Mouse (Mus musculus) kidney, postnatal 4 days (tissue): Measurements from ENCODE around the gene Cbx1.
A peak's percentile ranks its signal among the peaks of the same experiment; 100 is the strongest.

Experiments used
- DNase-seq, 2 experiments: peaks; one replicate each; pipeline ENCODE4 v3.0.0; 2021; ENCODE audit warnings: mixed read lengths in 2 of 2

The Cbx1 gene

DNA sequence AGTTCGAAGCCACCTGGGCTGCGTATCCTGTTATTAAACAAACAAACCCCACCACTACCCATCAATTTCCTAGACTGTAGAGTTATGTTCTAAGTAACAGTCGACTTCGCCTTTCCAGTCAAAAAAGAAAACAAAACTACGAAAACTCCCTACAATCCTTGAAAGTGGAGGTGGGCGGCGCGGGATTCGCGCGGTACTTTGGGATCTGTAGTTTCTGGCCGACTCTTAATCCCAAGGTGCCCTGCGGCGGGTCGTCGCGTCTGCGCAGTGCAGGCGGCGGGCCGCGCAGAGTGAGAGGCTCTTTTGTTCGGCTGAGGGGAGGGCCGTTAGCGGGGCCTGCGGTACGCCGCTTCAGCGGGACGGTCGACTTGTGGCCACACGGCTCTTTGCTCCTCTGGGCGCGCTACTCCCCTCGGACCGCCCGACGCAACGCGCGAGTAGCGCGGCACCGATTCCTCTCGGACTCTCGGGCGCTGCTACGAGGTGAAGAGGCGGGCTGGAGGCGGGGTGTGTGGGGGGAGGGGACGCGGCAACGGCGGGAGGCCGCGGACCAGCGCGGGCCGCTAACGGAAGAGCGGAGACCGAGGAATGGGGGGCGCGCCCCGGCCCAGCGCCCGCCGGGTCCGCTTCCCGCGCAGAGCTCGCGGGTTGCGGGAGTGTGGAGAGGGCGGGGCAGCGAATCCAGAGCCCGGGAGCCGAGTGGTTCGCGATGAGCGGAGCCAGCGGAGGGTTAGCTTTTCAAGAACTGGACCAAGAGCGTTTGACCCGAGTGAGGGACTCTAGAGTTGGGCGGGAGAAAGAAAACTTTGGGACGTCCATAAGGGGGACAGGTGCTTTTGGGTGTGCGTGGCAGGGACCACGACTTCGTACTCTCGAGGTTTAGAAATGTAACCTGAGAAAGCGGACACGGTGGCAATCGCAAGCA, at the start of gene Cbx1:
Cbx1 (plus strand) TSS at position 257 of the 925 bp plus-strand sequence.
- DNase-seq, result peak; percentile 93 to 96

- DNase-seq, result no peak
These were observed 48.1 kb upstream of the Cbx1 start for GRCm38 (mm10) chr11:96740796-96741195.

DNA sequence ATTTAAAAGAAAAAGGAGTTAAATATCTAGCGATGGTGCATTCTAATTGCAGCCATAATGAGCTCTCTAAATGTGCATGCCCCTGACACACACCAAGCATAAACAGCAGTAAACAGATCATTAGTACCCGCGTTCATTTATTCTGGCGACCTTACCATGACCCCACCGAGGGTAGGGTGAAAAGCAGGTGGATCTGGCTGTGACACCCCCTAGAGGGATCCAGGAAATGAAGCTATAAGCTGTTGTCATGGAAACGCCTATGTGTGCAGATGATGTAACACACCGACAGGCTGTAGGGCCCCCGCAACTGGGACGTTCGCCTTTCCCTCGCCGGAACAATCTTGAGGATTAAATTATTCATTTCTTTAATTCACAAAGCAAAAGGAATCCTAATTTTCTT, 46.9 kb upstream of the Cbx1 start:
- DNase-seq, result no peak

GRCm38 (mm10) chr11:96743000-96743399, 45.9 kb upstream of the Cbx1 start:
- no peak for DNase-seq

DNA sequence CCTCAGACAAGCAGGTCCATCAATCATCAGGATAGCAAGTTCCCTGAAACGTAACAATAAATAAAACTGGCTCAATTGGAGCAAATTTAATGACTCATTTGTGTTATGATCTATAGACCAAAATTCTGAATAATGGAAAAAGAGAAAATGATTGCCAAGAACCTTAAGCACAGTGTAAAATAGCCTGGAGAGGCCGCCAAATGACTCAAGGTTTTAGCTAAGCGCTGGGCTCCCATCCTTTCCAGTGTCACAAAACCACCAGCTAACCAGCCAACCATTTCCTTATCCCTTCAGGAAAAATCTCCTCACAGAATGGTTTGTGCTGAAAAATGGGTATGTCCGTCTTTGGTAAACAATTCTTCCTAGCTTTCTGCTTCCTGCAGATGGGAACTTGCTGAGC, 45.0 kb upstream of the Cbx1 start:
- no peak for DNase-seq

- DNase-seq, result no peak
These were observed 42.3 kb upstream of the Cbx1 start for GRCm38 (mm10) chr11:96746648-96747047.

GRCm38 (mm10) chr11:96747555-96747954, 41.4 kb upstream of the Cbx1 start:
- DNase-seq, result no peak

DNA sequence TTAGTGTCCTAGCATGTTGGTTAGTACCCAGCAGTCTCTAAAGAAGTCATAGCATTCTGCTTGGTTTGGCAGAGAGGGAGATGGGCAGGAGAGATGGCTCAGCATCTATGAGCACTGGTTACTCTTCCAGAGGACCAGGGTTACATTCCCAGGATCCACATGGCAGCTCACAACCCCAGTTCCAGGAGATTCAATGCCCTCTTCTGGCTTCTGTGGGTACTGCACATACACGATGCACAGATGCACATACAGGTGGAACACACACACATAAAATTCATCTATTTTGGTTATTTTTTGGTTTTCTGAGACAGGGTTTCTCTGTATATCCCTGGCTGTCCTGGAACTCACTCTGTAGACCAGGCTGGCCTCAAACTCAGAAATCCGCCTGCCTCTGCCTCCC, 33.6 kb upstream of the Cbx1 start:
- no peak for DNase-seq

- no peak for DNase-seq
These were observed 31.5 kb upstream of the Cbx1 start for GRCm38 (mm10) chr11:96757421-96757820.

GRCm38 (mm10) chr11:96758402-96758801, 30.5 kb upstream of the Cbx1 start:
- DNase-seq, result no peak

DNA sequence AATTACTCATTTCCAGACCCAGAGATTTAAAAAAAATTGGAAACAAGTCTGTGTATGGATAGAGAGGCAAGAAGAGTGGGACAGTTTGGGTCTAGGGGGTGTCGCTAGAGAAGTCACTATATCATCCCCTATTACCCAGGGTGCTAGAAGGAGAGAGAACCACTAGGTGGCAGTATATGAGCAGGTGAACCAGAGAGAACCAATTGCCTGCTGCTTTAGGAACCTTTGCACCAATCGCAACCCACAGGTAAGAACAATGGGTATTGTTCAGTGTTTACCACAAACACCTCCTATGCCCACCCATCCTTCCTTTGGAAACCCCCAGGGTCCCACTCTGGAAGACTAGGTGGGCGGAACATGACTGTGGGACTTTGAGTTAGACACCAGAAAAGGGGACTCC, 28.9 kb upstream of the Cbx1 start:
- no peak for DNase-seq

DNA sequence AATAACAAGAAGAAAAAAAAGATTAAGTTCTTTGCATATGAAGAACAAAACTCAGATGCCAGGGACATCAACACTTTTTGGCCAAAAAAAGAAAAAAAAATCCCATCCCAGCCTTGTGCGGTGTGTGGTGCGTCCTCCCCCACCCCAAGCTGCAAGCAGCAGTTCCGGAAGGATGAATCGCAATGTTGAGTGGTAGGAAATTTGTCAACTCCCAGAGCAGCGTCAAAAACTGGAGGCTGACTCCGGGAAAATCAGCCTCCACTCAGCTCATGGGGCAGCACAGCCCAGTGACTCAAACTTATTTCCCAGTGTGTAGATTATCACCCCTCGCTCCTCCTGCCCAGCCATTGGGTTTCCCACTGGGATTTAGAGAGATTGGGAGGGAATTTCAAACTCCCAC, 26.9 kb upstream of the Cbx1 start:
- DNase-seq, result no peak

DNA sequence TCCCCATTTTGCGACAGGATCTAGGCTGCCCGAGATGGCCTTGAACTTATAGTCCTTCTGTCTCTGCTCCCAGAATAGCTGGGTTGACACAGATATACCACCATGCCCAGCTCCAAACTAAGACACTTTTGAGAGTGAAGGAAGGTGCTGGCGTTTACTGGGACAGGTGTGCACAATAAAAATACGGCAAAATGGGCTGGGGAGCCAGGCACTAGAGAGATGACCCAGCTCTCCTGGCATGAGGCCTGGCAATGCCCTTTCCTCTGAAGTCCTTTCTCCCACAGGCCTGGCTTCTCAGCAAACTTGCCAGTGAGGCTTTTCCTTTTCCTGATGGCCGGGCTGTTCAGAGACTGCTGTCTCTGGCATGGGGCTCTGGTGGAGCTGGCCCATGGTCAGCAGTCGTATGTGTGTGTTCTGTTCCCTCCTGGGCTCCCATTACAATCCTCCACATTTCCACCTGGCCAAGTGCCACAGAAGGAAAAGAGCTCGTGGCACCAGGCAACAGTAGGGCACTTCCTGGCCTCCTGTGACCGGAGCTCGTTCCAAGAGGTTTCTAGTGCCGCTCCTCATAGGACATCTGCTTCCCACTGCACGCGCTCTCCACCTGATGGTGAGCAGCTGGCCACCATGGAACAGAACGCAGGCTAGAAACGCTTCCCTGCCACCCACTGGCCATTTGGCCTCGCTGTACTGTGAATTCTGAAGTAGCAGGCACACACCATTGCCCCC, 26.0 kb upstream of the Cbx1 start:
- DNase-seq, result peak in 1 of 2 experiments; percentile 26

DNA sequence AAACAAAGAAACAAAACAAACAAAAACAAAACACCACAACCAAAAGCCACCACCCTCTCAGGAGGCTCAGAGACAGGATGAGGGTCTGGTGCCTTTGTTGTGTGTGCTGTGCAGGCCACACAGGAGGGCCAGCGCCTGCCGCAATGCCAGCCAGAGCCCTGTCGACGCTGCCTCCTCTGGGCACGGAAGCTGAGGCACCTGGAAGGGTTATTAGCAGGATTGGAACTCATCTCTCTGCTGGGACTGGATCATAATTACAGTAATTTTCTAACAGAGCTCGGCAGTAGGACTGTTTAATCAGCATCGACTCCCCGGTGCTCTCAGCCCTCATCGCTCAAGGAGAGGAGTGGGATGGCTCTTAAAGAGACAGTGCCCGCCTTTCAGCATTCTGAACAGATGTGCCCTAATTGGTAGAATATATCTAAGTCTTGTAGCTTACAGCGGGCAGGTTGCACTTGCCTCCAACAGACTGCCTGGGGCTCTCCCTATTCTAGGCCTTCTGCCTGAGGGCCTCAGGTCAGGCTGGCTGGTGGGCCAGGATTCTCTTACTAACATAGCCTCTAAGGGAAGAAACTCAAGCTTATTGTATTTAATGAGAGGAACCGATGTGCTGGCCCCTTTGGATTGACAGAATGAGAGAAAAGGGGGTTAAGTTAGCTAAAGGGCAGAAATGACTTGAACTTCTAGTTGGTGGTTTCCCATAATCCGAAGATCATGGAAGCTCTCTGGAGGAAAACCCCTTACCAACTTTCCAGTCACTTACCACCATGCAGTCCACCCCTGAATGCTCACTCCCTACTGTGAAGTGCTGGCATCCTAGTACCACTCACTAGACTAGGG, 24.2 kb upstream of the Cbx1 start:
- no peak for DNase-seq

DNA sequence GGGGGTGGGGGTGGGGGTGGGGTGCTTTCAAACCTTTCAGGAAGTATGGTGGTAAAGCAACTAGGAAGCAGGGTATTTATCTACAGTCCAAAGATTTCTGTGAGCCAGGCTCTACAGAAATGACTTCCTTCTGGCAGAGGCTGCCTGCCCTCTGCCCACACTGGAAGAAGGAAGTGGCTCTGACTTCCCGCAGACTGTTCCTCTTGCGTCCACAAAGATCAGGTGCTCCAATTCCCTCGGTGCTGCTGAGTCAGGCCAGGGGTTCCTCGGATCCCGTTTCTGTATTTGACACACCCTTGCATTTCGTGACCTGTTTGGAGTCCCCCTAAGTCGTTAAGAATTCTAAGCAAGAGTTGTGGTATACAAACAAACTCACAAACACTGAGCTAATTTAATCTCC, 23.3 kb upstream of the Cbx1 start:
- no peak for DNase-seq

- DNase-seq, result no peak
These were observed 22.4 kb upstream of the Cbx1 start for GRCm38 (mm10) chr11:96766555-96766954.

GRCm38 (mm10) chr11:96767096-96767495, 21.8 kb upstream of the Cbx1 start:
- DNase-seq, result no peak

DNA sequence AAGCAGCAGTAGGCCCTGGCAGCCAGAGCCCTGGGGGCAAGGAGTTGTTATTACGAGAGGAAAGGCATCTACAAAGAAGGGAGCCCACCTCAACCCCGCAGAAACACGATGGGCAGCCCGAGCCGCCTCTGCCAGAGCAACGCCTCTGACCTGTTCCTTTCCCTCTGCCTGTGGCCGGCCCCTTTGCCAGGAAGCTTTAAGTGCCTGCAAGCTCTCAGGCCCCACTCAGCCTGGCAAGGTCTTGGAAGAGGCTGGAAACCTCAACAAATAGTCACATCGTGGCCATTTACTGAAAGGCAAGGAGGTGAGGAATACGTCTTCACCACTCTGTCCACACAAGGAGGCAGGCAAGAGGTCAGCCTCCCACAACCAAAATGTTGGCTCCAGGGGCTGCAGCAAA, 20.7 kb upstream of the Cbx1 start:
- no peak for DNase-seq

DNA sequence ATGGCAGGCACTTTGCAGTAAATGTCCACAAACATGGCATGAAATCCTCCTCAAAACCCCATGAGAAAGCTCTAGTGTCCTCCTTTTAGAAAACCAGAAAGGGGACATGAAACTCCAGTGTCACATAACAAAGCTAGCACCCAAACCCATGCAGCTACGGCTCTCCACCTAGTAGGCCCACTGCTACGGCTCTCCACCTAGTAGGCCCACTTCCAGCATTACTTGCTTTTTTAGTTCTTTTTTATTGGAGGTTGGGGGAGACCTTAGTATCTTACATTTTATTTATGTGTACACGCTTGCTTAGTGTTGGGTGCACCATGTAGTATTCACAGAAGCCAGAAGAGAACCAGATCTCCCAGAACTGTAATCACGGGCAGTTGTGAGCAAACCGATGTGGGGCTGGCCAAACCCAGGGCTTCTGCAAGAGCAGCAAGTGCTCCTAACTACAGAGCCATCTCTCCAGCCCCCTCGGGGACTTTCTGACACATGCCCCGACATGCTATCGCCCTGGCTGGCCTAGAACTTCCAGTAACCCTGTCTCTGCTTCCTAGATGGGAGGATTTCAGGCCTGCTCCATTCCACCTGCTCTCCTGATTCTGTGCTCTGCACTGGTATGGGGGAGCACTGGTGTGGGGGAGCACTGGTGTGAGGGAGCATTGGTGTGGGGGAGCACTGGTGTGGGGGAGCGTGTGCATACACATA, 17.5 kb upstream of the Cbx1 start:
- no peak for DNase-seq

DNA sequence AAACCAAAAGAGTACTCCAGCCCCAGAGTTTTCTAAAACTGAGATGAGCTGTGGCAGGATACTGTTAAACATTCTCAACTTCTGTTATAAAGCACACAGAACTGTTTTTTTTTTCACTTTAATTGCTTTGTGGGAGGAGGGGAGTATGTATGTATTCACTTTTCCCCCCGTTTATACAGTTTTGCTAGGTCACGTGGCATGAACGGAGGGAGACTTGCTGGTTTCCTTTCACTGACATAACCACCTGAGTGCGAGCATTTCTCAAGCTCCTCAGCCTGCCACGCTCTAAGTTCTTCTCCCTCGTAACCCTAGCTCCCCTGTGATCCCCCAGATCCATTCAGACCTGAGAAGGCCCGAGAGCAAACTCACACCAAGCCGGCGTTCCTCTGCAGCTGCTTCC, 16.5 kb upstream of the Cbx1 start:
- DNase-seq, result no peak

DNA sequence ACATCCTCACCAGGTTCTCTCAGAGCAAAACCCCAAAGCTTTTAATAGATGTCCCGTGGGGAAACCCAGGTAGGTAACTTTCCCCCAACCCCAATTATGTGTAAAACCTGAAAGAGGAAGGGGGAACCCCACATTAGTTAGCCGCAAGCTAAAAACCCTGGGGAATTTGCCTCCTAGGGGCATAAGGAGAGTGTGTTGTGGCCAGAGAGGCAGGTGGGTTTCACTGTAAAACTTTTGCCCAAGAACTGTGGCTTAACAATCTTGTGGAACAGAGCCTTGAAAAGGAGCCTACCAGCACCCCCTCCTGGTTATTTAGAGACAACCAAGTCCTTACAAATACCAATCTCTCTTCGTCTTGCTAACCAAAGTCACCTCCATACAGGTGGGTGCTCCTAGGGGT, 14.4 kb upstream of the Cbx1 start:
- DNase-seq, result peak in 1 of 2 experiments; percentile 27

DNA sequence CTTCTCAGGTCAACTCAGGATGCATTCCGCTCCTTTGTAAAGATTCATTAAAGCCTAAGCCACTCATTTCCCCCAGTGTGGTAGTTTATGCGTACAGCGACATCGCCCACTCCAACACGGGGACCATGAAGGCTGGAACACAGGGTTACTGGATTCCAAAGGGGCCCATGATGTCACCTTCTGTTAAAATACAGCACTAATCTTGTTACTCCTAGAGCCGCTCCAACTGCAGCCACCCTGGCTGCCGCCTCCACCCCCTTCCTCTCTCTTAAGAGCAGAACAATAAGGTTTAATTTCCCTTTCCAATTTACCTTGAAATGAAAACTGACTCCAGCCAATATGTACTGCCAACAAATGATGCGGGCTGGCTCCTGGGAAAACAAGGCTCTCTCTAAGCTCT, 13.9 kb upstream of the Cbx1 start:
- DNase-seq, result no peak

- no peak for DNase-seq
These were observed 13.3 kb upstream of the Cbx1 start for GRCm38 (mm10) chr11:96775665-96776064.
